Mouse (Mus musculus) CH12.LX (cell line): ENCODE results near the gene Map3k20. TPM values are rescaled to one million over a fixed set of nuclear protein-coding genes. Genes with fewer than 3 reads are reported as not detected.

Experiments
- DNase-seq: peaks from one replicate; pipeline ENCODE4 v3.0.0-alpha.2; 2013; ENCODE audit errors: extremely low read depth
- H3K27ac ChIP-seq: 2 replicates; pipeline ENCODE4 v1.5.1; 2012; ENCODE audit warnings: low read depth, mild to moderate bottlenecking, control low read depth, moderate library complexity; ENCODE audit not compliant: insufficient read depth
- H3K27me3 ChIP-seq: replicated peaks from 2 replicates; pipeline ENCODE3; 2012; ENCODE audit warnings: inconsistent platforms
- H3K36me3 ChIP-seq, 2 experiments: replicated peaks in 1 of 2; 2 replicates each; pipeline versions ENCODE3 to v1.6.1; 2012; ENCODE audit warnings: inconsistent platforms in 1 of 2, low read length in 1 of 2, mild to moderate bottlenecking in 1 of 2, mixed read lengths in 1 of 2, moderate library complexity in 1 of 2; ENCODE audit not compliant: control insufficient read depth in 1 of 2, insufficient read depth in 1 of 2
- H3K4me1 ChIP-seq, 2 experiments: 2 replicates each; pipeline ENCODE4 v1.6.1; 2012; ENCODE audit warnings: inconsistent platforms in 1 of 2, moderate library complexity in 1 of 2; ENCODE audit not compliant: insufficient read depth in 2 of 2, control insufficient read depth in 1 of 2
- H3K4me2 ChIP-seq: 2 replicates; pipeline ENCODE4 v1.6.1; 2012; ENCODE audit warnings: low read depth, mild to moderate bottlenecking, control low read depth; ENCODE audit not compliant: poor library complexity, insufficient read depth, severe bottlenecking
- H3K4me3 ChIP-seq, 3 experiments: fragments of 150-350 bp in 1 of 3; sonication (generic) in 1 of 3; replicated peaks in 1 of 3; 2 replicates each; pipeline versions ENCODE3 to v1.5.1; 2011 to 2012; ENCODE audit warnings: low read depth in 2 of 3, low read length in 2 of 3, mild to moderate bottlenecking in 2 of 3, moderate library complexity in 2 of 3, control low read depth in 1 of 3, improper control_type of control experiment in 1 of 3, inconsistent platforms in 1 of 3, mixed read lengths in 1 of 3; ENCODE audit not compliant: poor library complexity in 1 of 3
- H3K79me2 ChIP-seq: replicated peaks from 2 replicates; pipeline ENCODE4 v1.6.1; 2012; ENCODE audit warnings: mild to moderate bottlenecking, moderate library complexity; ENCODE audit not compliant: control insufficient read depth, poor library complexity, insufficient read depth, severe bottlenecking; ENCODE audit errors: extremely low read depth
- H3K9ac ChIP-seq: 2 replicates; pipeline ENCODE4 v1.6.1; 2012; ENCODE audit warnings: low read depth, mild to moderate bottlenecking, control low read depth, moderate library complexity; ENCODE audit not compliant: insufficient read depth
- H3K9me3 ChIP-seq: replicated peaks from 2 replicates; pipeline ENCODE3; 2012; ENCODE audit warnings: low read length, inconsistent platforms, mixed read lengths
- BHLHE40 ChIP-seq: IDR thresholded peaks from 2 replicates; pipeline ENCODE4 v1.6.1; 2011; ENCODE audit warnings: mild to moderate bottlenecking, low read depth, low read length, improper control_type of control experiment
- CHD2 ChIP-seq: IDR thresholded peaks from 2 replicates; pipeline ENCODE4 v1.6.1; 2011; ENCODE audit warnings: low read length, improper control_type of control experiment
- CTCF ChIP-seq, 2 experiments: IDR thresholded peaks in 1 of 2; conservative IDR thresholded peaks in 1 of 2; 2 replicates each; pipeline ENCODE4 v1.5.1; 2011 to 2012; ENCODE audit warnings: low read depth in 2 of 2, low read length in 2 of 2, improper control_type of control experiment in 1 of 2, inconsistent platforms in 1 of 2, mild to moderate bottlenecking in 1 of 2, moderate library complexity in 1 of 2
- ELF1 ChIP-seq: IDR thresholded peaks from 2 replicates; pipeline ENCODE4 v1.6.1; 2014; ENCODE audit warnings: low read depth, mild to moderate bottlenecking, inconsistent platforms, low read length, improper control_type of control experiment
- HCFC1 ChIP-seq: IDR thresholded peaks from 2 replicates; pipeline ENCODE4 v1.6.1; 2012; ENCODE audit warnings: low read depth, mild to moderate bottlenecking, inconsistent platforms, low read length, improper control_type of control experiment
- JUN ChIP-seq: IDR thresholded peaks from 2 replicates; pipeline ENCODE4 v1.6.1; 2011; ENCODE audit warnings: low read depth, mild to moderate bottlenecking, low read length, improper control_type of control experiment, moderate library complexity; ENCODE audit not compliant: insufficient read depth
- MAFK ChIP-seq: IDR thresholded peaks from 2 replicates; pipeline ENCODE4 v1.6.1; 2011; ENCODE audit warnings: low read length, improper control_type of control experiment; ENCODE audit not compliant: insufficient replicate concordance
- MAX ChIP-seq: IDR thresholded peaks from 2 replicates; pipeline ENCODE4 v1.6.1; 2011; ENCODE audit warnings: low read length, improper control_type of control experiment
- MEF2A ChIP-seq: IDR thresholded peaks from 2 replicates; pipeline ENCODE4 v1.6.1; 2014; ENCODE audit warnings: low read depth, mild to moderate bottlenecking, inconsistent platforms, low read length, improper control_type of control experiment, borderline replicate concordance
- RAD21 ChIP-seq: IDR thresholded peaks from 2 replicates; pipeline ENCODE4 v1.6.1; 2011; ENCODE audit warnings: low read depth, mild to moderate bottlenecking, low read length, improper control_type of control experiment, moderate library complexity
- SIN3A ChIP-seq: IDR thresholded peaks from 2 replicates; pipeline ENCODE4 v1.6.1; 2012; ENCODE audit warnings: low read length, improper control_type of control experiment, inconsistent platforms
- SMC3 ChIP-seq: IDR thresholded peaks from 2 replicates; pipeline ENCODE4 v1.6.1; 2011; ENCODE audit warnings: low read depth, low read length, improper control_type of control experiment
- UBTF ChIP-seq: IDR thresholded peaks from 2 replicates; pipeline ENCODE4 v1.6.1; 2012; ENCODE audit warnings: low read depth, mild to moderate bottlenecking, inconsistent platforms, low read length, improper control_type of control experiment, moderate library complexity
- USF1 ChIP-seq: IDR thresholded peaks from 2 replicates; pipeline ENCODE4 v1.6.1; 2014; ENCODE audit warnings: low read depth, mild to moderate bottlenecking, inconsistent platforms, low read length, improper control_type of control experiment
- USF2 ChIP-seq: conservative IDR thresholded peaks from 2 replicates; pipeline ENCODE4 v1.6.1; 2011; ENCODE audit warnings: low read depth, low read length, improper control_type of control experiment
- ZC3H11A ChIP-seq: IDR thresholded peaks from 2 replicates; pipeline ENCODE4 v1.6.1; 2012; ENCODE audit warnings: low read depth, mild to moderate bottlenecking, inconsistent platforms, low read length, improper control_type of control experiment
- ZKSCAN1 ChIP-seq: IDR thresholded peaks from 2 replicates; pipeline ENCODE4 v1.6.1; 2012; ENCODE audit warnings: low read depth, inconsistent platforms, low read length, improper control_type of control experiment, borderline replicate concordance
- ZMIZ1 ChIP-seq: IDR thresholded peaks from 2 replicates; pipeline ENCODE4 v1.6.1; 2012; ENCODE audit warnings: low read depth, mild to moderate bottlenecking, inconsistent platforms, low read length, improper control_type of control experiment
- dilution Hi-C: fragments of 300-500 bp; cut with MboI; formaldehyde crosslinking; loops from 2 replicates; pipeline ENCODE4 v1.14.3; 2020; ENCODE audit warnings: low sequenced_read_pairs; ENCODE audit not compliant: extremely low pct_unique_long_range_greater_than_20kb, extremely low pct_ligation_motif_present
- in situ Hi-C: fragments of 300-500 bp; cut with MboI; formaldehyde crosslinking; loops from 3 replicates; pipeline ENCODE4 v1.14.3; 2019; ENCODE audit warnings: low sequenced_read_pairs, low pct_ligation_motif_present, low pct_unique_long_range_greater_than_20kb, mixed read lengths
- polyA plus RNA-seq: library from polyadenylated mRNA; unstranded; fragments of >175 nt; gene quantifications from 2 replicates; pipeline ENCODE4 v1.2.1, GENCODE M21; 2012; ENCODE audit warnings: low read depth; ENCODE audit not compliant: insufficient read length
- total RNA-seq, 2 experiments: library from RNA; depleted of rRNA; stranded (reverse); fragments of 300-350 nt in 1 of 2; fragments of >200 nt in 1 of 2; gene quantifications; 2 replicates each; pipeline ENCODE4 v1.2.3; 2012 to 2014

Map3k20 gene
- total and polyA plus RNA-seq, 3 experiments: 4.1 to 6.6 (median 6.1) TPM

DNA sequence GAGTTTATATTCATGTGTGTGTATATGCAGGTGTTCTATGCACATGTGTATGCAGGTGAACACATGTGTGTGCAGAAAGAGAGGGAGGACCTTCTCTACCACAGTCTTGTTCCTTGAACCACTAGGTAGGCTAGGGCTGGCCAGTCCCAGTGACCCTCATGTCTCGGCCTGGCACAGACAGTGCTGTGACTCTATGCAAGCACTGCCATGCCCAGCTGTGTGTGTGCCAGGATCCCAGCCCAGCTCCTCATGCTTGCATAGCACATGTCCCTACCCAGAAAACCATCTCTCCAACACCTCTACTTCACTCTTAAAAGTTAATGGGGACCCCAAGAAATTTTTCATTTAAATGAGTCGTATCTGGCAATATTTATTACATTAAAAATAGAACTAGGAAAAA, 106.3 kb downstream of the Map3k20 start:
- H3K79me2 ChIP-seq: no peaks in the 10 kb centered on the region
- dilution Hi-C loops: no loop called here
- H3K4me2 ChIP-seq: no peak overlapping the region
- no peak overlapping the region for H3K27ac ChIP-seq
- TF ChIP-seq SIN3A: no peak
- no peak for TF ChIP-seq CTCF (conservative IDR thresholded peaks at IDR 0.05 in 1 of 2, IDR thresholded peaks at IDR 0.05 in 1 of 2; ENCODE audit: low read depth in 2 of 2, low read length in 2 of 2)
- TF ChIP-seq MEF2A: no peak
- TF ChIP-seq CHD2: no peak
- no peak for TF ChIP-seq RAD21
- TF ChIP-seq JUN: no peak
- TF ChIP-seq HCFC1: no peak
- no peak for TF ChIP-seq USF2
- no peak for TF ChIP-seq USF1
- no peak for TF ChIP-seq UBTF
- TF ChIP-seq BHLHE40: no peak
- no peak for TF ChIP-seq MAFK
- TF ChIP-seq MAX: no peak
- TF ChIP-seq ELF1: no peak
- no peak for TF ChIP-seq SMC3
- in situ Hi-C loops: loop anchor here (10.0 kb wide), 1 partner anchor 157 kb away; no protein-coding TSS in a partner anchor
- no peaks in the 10 kb centered on the region for H3K4me1 ChIP-seq
- H3K36me3 ChIP-seq: peaks cover 0 to 7% of the 10 kb centered on the region in 2 experiments
- no peaks in the 10 kb centered on the region for H3K27me3 ChIP-seq
- H3K9ac ChIP-seq: no peak overlapping the region
- no peak for DNase-seq
- H3K9me3 ChIP-seq: no peaks in the 10 kb centered on the region
- no peak overlapping the region for H3K4me3 ChIP-seq

DNA sequence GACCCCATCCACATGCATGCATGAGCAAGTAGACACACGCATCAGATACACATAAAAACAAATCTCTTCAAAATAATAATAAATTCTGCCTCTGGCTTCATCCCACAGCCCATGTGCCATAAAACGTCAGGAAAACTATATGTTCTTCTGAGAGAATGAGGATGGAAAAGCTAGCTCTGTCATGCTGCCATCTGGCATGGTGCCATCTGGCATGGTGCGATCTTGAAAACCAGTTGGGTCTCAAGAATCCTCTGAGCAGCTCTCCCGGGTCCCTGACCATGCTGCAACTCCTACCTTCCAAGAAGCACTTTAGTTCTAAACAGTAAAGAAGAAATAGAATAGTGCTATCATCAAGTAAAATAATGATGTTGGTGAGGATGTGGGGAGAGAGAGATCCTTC, 106.9 kb downstream of the Map3k20 start:
- H3K36me3 ChIP-seq: peaks cover 0 to 9% of the 10 kb centered on the region in 2 experiments

DNA sequence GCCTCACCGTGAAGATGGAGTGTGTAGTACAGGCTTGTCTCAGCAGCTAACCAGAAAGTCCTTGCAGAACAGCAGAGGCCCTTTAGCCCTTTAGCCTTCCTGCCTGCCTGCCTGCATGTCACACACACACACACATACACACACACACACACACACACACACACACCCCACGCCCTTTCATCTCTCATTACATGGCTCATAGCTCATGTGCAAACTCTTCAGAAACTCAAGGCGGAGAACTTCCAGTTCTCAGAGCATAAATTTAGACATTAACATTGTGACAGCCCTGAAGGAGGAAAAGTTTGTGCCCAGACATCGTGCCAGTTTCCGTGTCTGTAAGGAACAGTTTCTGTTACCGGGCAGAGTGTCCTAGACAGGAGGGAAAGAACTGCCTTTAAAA, 111.5 kb downstream of the Map3k20 start:
- Histone ChIP-seq H3K79me2 (no peaks in the 10 kb centered on the region), H3K36me3 (peaks cover 0 to 14% of the 10 kb centered on the region in 2 experiments), H3K27ac (no peak overlapping the region), H3K4me1 (no peaks in the 10 kb centered on the region), H3K4me3 (no peak overlapping the region), H3K27me3 (no peaks in the 10 kb centered on the region), H3K4me2 (no peak overlapping the region), H3K9ac (no peak overlapping the region), H3K9me3 (no peaks in the 10 kb centered on the region)
- dilution Hi-C loops (no loop called here), in situ Hi-C loops (loop anchor here (10.0 kb wide), 1 partner anchor 162 kb away; no protein-coding TSS in a partner anchor)
- no peak for DNase-seq
- TF ChIP-seq ZKSCAN1: no peak
- no peak for TF ChIP-seq CHD2
- TF ChIP-seq ZMIZ1: no peak
- TF ChIP-seq UBTF: no peak

More for the DNA sequence above, 106.9 kb downstream of the Map3k20 start:
- H3K4me3 ChIP-seq: no peak overlapping the region
- H3K9ac ChIP-seq: no peak overlapping the region
- no peaks in the 10 kb centered on the region for H3K27me3 ChIP-seq
- in situ Hi-C loops (loop anchor here (10.0 kb wide), 1 partner anchor 158 kb away; no protein-coding TSS in a partner anchor), dilution Hi-C loops (no loop called here)
- H3K27ac ChIP-seq: no peak overlapping the region
- no peaks in the 10 kb centered on the region for H3K9me3 ChIP-seq
- DNase-seq: no peak
- no peaks in the 10 kb centered on the region for H3K79me2 ChIP-seq
- no peak for TF ChIP-seq ZC3H11A
- H3K4me1 ChIP-seq: no peaks in the 10 kb centered on the region
- H3K4me2 ChIP-seq: no peak overlapping the region
